Mouse (Mus musculus) embryo, embryonic 11 days (tissue): ENCODE measurements at regions not wholly inside any gene's neighbourhood (a gene's known extent, or its start where the extent isn't known, plus 50 kb on each side); places are given as distances from the start of the nearest gene placed in this dataset.

ENCODE experiments used
- DNase-seq: peaks from one replicate; pipeline ENCODE4 v3.0.0-alpha.2; 2015

DNA sequence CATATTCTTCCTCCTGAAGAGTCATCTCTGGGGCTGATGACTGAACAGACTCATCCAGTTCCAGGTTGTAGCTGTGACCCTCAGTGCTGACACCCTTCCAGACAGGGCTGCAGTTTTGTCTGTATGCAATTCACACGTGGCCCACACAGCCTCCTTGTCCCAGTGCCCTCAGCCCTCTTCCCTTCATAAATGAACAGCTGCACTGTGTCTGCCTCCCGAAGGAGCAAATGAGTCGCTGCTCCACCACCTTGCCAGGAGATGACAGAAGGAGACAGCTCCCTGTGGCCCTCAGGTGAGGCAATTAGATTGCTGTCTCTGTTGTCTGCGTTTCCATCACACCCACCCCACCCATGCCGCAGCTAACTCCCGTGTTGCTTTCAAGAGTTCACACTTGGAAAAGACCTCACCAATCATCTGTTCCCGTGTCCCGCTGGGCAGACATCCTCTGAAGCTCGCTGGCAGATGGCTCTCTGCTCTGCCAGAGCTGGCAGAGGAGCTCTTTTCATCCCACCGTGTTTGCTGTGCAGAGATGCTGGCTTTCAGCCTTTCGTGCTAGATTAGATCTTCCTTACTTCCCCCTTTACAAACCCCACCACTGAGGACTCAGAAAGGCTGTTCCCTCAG, 135.5 kb upstream of the Slc35f3 start:
- no peak for DNase-seq

GRCm38 (mm10) chr8:126163954-126164353, 134.4 kb upstream of the Slc35f3 start:
- no peak for DNase-seq

GRCm38 (mm10) chr8:126165486-126166095, 132.8 kb upstream of the Slc35f3 start:
- DNase-seq, result no peak

GRCm38 (mm10) chr8:126166394-126166793, 132.0 kb upstream of the Slc35f3 start:
- DNase-seq, result no peak

GRCm38 (mm10) chr8:126174451-126174850, 123.9 kb upstream of the Slc35f3 start:
- DNase-seq, result no peak

DNA sequence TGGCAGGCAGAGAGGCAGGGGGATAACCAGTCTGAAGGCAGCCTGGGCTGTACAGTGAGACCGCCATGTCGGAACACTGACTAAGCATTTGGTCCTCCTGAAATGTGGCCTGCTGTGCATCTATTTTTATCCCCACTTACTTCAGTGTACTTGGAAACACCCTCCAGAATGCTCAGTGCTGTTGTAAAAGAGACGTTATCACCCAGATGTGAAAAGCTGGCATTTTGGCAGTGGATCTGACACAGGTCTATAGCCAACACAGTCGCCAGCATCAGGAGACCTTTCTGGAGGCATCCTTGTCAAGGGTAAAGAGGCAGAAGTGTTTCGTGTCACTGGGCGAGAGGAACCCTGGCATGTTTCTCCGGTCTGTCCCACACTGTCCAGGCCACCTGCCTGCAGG, 122.1 kb upstream of the Slc35f3 start:
- no peak for DNase-seq

DNA sequence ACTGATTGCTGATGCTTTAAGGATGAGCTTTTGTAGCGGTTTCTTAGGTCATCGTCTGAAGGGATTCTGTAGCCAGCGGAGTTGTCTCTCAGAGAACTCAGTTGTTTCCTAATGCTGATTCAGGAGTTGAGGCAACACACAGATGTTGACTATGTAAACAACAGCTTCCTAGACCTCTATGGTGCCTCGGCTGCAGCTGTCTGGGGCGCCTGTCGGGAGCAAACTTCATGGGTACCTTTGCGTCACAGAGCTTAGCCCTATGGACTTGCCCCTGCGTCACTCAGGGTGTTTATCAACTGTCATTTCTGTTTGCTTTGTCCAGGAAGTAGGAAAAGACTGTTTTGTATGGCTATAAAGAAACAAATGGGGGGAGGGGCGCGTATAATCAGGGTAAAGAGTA, 120.5 kb upstream of the Slc35f3 start:
- DNase-seq, result no peak

GRCm38 (mm10) chr8:126188741-126189285, 109.5 kb upstream of the Slc35f3 start:
- DNase-seq, result peak; percentile 42

- DNase-seq, result no peak
These were observed 102.7 kb upstream of the Slc35f3 start for GRCm38 (mm10) chr8:126195616-126196015.

- no peak for DNase-seq
These were observed 87.8 kb upstream of the Slc35f3 start for GRCm38 (mm10) chr8:126210561-126210960.

GRCm38 (mm10) chr8:126212802-126213201, 85.6 kb upstream of the Slc35f3 start:
- no peak for DNase-seq

DNA sequence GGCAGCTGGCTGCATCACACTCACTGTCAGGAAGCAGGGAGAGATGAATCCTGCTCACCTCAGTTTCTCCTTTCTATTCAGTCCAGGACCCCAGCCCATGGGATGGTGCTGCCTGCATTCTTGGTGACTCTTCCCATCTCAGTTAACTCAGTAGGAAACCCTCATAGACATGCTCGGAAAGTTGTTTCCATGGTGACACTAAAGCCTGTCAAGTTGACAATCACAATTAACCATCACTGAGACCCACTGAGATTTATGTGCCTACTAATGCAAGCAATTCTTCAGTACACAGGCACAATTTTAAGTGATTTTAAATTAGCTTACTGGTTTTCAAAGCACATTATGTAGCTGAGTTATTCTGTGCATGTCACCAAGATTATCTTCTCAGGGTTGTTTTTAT, 83.8 kb upstream of the Slc35f3 start:
- no peak for DNase-seq

GRCm38 (mm10) chr8:126216391-126216790, 82.0 kb upstream of the Slc35f3 start:
- no peak for DNase-seq

- peak; percentile 26 for DNase-seq
These were observed 76.7 kb upstream of the Slc35f3 start for GRCm38 (mm10) chr8:126221631-126222030.

DNA sequence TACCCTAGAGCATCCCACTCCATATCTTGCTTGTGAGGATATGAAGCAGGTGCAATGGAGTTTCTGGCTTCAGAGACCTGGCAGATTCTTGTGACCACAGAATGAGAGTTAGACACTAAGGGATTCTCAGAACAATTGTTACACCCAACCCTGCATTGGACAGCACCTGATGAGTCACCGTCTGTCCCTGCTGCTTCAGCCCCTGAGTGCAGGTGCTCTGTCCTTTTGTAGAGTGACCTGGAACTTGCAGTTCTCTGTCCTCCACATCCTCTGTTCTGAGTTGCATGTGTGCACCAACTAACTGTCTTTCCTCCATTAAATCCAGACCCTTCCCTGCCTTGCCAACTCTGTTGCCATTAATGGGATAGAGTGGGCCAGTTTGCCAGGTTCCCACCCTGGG, 66.6 kb upstream of the Slc35f3 start:
- DNase-seq, result no peak

GRCm38 (mm10) chr8:126232521-126232920, 65.8 kb upstream of the Slc35f3 start:
- DNase-seq, result peak; percentile 54

- DNase-seq, result no peak
These were observed 58.7 kb upstream of the Slc35f3 start for GRCm38 (mm10) chr8:126239684-126240083.

DNA sequence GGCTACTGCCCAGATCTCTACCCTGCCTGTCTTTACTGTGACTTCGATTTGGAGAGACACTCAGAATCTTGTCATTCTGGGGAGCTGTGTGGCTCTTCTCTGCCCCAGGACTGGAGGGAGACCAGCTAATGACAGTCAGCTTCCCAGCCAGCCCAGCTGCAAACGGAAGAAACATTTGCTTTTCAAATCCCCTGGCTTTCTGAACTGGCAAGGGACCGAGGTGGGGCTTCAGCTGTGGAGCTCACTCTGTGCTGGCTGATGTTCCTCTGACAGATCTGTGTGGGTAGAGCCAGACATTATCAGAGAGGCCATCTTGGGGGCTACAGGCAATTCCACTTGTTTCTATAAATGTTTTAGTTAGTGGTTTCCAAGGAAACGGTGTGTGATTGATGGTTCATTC, 54.0 kb upstream of the Slc35f3 start:
- DNase-seq, result no peak
